Mouse (Mus musculus) adipocyte (in vitro differentiated cells): ENCODE results near the gene Shank2.
A peak's percentile ranks its signal among the peaks of the same experiment; 100 is the strongest.

Experiments
- DNase-seq: peaks from one replicate; pipeline ENCODE4 v3.0.0-alpha.2; 2016; ENCODE audit warnings: low spot score

The Shank2 gene

DNA sequence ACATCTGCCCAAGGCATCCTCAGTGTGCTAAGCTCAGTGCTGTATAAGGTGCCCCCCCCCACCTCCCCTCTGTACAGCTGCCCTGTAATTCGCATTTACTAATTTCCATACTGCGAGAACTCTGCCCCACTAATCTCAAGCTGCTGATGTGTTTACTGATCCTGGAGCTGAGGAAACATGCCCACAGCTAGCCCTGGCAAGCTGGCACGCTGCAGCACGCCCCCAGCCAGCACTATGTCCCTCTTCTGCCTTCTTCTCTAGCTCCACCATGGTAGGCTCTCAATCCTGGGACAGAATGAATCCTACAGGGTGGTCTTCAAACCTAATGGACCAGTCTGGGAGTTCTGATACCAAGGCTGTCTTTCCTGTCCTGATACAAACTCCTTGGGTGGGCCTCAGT, 267.1 kb downstream of the Shank2 start:
- no peak for DNase-seq

DNA sequence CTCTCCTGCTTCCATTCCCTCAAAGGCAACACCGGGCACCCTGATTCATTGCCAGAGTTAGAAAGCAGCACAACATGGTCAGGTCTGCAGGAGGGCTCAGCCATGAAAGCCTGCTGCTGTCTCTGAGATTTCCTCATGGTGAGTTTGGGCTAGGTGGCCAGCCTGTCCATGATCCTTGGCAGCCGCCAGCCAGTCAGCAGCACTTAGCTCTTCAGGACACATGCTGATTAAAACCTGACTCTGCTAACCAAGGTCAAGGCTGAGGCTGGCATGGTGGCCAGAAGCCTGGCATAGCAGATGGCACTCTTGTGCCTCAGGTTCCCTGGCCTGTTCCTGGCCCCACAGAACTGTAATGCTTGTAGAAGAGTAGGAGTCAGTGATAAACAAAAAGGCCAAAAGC, 269.3 kb downstream of the Shank2 start:
- no peak for DNase-seq

DNA sequence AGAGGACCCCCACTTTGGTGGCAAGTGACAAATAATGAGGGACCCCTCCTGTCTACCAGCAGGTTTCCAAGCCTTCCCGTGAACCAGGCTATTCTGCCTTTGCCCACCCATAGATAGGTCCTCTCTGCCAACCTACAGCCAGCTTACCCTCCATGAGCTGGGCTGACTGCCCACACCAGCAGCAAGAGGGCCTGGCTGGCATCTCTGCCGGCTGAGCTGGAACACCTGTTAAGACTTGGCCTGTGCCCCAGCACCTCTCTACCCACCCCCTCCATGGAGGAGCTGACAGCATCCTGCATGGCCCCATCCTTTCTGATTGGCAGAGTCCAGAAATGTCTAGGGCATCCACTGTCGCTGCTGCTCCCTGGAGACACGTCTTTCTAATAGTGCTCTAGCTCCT, 277.0 kb downstream of the Shank2 start:
- no peak for DNase-seq

DNA sequence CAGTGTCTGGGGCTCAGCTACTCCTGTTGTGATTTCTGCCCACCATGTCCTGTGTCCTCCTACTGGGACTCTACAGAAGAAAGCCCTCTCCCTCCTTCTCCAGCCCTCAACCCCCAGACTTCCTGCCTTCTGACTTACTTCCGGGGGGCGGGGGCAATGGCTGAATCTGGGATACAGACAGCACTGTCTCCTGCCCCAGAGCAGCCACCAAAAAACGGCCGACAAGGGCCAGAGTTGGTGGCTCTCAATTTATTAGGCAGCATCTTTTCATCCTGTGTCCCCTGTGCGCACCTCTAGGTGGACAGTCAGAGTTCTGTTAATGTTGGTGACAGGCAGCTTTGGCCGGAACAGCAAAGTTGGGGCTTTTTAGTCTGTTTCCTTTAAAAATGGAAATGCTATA, 282.0 kb downstream of the Shank2 start:
- DNase-seq: no peak

DNA sequence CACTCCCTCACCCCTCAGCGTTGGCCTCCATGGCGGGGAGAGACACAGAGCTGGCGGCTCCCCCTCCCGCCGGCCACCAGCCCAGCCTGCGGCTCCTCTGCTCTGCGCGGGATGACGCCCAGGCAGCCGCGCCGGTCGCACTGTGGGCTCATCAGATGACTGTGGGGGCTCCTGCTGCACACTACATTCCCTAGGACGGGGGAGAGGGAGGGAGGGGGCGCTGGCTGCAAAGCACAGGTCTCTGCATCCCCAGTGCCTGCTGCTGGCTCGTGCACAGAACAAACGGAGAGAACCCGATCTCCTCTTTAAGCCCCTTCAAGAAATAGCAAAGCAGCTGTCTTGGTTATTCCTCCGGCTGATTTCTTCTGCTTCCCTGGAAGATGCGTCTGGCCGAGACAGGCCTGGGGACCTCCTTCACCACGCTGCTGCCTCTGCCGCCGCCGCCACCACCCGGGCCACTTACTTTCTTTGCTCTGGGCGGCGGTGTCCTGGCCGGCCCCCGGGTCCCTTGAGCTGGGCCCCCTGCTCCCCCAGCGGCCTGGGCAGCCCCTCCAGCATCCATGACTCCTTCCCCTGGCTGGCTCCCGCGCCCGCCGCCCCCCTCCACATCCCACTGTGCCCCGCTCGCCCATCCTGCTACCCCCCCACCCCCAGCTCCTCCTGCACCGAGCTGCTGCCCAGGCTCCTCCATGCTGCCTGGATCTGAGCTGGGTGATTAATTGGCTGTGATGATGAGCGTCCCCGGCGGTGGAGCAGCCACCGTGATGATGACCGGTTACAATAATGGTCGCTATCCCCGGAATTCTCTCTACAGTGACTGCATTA, 282.7 kb downstream of the Shank2 start:
- DNase-seq: no peak

DNA sequence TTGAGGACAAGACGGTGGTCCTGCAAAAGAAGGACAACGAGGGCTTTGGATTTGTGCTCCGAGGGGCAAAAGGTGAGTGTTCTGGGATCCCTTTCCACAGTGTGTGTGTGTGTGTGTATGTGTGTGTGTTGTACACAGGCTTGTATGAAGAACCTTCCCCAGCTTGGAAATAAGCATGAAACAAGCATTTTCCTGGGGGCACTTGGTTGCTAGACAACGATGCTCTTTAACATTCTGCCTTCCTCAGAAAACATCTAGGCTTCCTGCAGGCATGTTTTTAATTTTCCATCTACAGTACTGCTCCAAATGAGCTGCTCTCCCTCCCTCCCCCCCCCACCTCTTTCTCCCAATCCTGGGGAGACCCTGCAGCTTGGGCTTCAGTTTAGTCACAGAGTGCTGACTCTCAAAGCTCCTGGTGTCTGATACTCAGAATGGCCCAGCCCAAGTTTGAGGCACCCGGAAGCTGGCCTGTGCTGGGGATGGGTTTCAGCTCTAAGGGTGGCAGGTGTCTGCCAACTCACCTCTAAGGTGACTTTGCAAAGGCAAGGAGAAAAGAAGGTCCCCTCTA, 283.4 kb downstream of the Shank2 start:
- DNase-seq: no peak

DNA sequence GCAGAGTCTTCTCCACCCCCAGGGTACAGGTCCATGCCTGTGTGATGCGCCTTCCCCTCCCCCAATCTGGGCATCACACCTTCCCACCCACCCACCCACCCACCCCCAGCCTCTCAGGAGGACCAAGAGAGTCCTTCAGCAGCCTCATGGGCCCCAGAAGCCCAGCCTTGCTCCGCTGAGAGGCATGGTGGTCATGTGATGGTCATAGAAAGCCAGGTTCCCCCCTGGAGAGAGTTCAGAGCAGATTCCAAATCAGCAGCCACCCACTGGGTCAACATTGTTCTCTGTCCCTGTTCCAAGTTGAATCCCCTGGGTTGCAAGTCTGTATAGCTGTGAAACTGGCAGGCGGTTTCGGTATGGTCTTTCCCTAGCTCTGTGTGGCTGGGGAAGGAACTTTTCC, 284.2 kb downstream of the Shank2 start:
- DNase-seq: no peak

DNA sequence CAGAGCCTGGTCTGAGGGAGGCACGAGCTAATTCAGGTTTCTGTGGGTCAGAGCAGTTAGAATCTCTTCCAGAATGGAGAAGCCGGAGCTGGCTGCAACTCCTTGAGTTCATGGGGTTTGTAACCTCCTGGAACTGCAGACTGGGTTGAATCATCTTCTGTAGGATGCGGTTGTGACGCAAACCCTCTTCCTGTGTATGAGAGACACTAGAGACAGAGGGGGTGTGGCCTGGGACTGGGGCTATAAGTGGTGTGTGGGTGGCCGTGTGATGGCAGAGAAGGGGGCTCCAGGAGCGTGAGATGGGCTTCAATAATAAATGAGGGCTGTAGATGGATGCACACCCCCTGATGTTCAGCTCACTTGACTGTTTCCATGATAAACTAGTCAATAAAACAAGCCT, 286.3 kb downstream of the Shank2 start:
- no peak for DNase-seq

DNA sequence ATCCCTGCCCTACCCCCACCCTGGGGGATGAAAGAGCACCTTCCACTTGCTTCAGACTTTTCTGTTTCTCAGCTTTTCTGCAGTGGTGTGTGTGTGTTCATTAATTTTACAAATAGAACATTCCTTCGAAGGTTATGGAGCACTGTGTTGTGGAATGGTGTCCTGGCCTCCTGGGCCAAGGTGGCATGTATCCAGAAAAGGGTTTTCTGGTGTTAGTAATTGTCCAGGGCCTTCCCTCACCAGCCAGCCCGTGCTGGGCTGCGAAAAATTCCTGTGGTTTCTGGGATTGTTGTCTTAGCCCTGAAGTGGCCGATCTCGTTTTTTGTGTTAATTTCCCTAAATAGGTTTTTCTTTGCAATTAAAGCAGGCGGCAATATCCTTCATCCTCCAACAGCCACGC, 289.8 kb downstream of the Shank2 start:
- DNase-seq: no peak

DNA sequence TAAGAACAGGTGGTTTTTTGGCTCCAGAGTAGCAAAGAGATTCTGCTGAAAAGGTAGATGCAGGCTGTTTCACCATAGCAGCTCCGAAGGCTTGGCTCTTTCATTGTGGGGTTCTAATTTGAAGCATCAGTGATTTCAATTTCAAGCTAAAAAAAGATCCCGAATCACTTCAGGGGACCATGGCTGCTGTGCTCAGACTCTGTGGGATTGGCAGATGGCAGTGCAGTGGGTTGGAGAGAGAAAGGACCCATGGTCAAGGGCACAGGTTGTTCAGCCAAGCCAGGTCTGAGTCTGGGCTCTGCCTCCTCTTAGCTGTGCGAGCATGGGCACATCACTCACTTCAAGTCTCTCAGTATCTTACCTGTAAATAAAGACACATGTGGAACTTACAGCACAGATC, 291.9 kb downstream of the Shank2 start:
- no peak for DNase-seq

DNA sequence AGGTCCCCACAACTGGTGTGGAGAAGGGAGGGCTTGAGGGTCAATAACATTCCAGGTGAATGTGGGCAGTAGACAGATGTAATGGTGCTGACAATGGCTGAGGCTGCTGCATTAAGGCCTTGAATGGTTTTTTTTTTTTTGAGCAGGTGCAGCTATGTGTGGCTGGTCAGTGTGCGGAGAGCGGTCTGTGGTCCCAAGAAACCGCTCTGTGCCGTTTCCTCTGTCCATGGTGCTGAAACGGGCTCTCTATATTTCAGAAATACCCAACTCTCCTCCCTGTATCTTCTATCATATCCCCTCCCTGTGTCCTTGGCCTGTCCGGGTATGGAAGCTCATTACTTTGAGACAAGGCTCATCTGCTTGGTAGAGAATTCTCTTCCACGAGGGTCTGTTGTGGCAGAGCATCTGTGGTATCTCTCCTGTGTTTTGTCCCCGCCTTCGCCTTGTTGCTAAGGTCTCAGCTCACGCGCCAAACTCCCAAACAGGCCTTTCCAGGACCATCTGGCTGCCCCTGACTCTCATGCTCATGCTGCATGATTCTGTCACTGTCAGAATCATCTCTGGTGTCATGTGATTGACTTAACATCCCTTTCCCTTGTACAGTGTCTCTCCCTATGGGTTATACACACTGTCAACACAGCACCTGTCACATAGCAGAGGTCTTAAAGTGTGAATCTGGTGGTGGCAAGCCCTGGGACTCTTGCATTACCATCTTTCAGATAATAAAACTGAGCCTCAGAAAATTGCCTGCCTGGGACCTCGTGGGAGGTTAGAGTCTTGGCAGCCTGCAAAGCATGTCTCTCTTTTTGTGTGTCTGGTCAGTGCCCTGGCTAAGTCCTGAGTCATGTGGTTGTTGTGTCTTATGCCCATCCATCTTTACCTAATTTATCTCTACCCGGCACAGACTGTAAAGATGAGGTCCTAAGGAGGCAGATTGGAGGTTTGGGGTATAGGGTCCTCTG, 292.8 kb downstream of the Shank2 start:
- DNase-seq: peak; percentile 8

DNA sequence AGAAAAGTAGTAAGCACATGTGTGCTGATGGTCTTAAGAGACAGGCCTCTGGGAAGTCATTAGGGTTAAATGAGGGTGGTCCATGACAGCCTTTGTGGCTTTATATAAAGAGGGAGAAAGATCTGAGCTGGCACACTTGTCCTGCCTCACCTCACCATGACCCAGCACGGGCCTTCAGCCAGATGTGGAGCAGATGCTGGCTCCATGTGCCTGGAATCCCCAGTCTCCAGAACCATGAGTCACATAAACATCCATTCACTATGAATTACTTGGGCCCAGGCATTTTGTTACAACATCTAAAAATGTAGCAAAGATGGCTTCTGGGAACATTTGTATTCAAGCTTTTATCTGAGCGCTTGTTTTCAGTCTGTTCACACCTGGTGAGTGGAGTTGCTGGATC, 297.6 kb downstream of the Shank2 start:
- peak; percentile 33 for DNase-seq

DNA sequence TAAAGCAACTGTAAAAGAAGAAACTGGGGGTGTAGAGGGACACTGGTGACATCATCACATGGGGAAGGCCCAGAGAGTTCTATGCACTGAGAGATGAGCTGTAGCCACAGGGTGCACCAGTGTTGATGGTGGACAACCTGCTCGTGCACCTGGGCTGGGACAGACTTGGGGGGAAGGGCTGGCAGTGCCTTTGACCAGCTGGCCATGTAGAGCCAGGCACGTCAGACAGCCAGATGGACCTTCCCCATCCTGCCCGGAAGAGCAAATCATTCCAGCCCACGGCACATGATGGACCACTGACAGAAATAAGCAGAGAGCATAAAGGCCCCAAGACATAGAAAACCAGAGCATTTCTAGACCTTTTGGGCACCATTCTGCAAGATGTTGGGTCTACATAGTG, 299.9 kb downstream of the Shank2 start:
- no peak for DNase-seq

DNA sequence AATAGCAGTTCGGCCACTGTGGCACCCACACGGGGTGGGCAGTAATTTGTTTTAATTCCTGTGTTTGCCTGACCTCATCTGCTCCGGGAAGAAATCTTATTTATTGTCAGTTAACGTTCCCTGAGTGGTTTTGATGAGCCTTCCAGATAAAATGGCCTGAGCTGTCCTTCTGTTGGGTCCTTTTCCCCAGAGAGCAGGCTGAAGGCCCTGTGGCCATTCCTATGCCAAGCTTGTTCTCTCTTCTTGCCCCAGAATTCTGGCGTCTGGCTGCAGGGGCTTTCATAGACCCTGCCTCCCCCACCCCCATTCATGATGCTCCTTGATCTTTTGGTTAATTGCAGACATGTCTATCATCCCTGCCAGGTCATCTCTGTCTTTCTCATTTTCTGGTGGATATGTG, 300.8 kb downstream of the Shank2 start:
- DNase-seq: no peak

DNA sequence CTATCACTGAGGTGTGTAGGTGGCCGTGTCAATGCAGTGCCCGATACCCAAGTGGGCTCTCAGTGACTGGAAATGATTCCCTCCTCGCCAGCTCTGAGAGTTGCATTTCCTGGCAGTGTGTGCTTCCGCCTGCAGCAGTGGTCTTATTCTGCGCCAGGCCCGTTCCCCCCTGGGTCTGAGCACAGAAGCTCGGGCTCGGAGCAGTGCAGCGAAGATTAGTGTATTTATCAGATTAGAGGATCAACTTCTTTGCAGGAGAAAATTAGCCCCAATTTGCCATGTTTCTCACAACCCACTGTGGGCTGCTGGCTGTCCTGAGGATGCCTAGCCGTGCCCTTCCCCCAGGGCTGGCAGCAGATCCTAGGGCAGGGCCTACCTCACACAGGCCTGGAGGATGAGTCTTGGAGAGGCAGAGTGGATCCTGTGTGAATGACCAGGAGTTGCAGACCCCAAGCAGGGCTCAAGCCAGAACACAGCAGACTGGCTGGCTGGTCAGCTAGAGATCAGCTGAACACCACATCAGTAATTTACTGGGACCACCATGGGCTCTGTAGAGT, 306.2 kb downstream of the Shank2 start:
- DNase-seq: no peak

DNA sequence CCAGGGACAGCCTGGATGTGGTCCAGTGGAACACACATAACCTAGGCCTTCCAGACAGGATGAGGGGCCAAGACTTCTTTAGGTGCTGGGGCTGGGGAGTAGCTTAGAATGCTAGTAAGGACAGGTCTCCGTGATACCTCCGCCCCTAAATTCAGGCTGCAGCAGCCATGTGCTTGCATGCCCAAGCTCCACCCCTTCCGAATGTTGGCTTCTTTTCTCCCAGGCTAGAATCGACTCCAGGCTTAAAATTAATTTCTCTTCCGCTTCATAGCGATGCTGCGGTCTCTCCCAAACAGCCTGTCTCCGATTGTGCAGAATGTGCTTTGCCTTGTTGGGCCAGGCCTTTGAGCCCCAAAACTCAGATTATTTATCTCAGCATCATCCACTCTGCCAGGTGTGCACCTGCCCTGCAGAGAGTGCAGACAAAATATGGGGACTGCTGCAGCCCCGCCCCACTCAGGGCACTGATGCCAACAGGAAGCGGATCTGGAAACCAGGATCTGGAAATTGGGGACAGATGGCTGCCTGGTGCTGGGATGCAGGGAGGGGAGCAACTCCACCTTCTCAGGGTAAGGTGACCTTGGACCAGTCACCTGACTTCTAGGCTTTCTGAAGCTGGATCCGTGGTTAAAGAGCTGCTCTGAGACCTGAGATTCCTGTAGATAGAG, 312.8 kb downstream of the Shank2 start:
- DNase-seq: no peak

DNA sequence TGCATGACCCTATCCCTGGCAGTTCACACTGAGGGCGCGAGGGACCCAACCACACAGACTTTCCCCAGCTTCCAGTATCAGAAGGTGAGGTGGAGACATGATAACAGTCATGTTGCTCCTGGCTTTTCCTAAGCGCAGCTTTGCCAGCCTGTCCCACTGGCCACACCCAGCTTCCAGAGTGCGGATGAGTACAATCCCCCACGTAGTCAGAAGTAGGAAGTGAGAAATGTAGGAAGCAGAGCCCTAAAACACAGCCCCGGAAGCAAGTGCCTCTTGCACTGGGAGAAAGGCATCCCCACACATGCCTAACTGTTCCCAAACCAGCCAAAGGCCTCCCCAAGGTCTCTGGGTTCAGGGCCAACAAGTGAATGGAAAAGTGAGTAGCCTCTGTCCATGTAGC, 314.5 kb downstream of the Shank2 start:
- DNase-seq: no peak

DNA sequence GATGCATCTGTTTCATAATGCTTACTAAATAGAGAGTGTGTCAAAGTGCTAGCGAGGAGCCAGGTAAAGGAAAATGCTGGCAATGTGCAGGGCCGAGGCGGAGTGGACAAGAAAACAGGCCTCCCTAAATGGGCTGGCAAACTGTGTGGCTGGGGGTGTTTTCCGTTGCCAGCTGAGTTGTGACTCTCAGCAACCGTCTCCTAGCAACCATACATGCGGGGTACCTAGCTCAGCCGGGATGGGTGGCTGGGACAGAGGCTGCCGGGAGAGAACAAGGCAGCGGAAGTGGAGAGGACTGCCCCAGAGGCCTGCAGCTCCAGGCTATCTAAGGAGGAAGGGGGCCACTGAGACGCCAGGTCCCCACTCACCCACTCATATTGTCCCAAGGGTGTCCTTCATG, 315.1 kb downstream of the Shank2 start:
- DNase-seq: no peak

DNA sequence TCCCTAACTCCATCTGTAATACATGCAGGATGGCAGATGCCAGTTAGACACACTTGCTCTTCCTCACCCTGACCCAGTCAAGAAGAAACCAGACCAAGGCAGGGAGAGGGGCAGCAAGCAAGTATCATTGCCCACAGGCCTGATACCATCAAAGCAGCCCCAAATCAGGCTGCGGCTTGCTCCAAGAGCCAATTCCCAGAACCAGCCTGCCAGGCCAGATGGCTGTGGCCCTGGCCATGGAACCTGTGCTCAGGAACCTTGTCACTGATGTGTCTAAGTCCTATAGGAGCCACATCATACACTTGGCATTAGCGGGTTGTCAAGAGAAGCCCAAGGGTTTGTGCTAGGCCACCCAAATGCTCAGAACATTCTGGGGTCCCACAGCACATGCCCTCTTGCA, 322.3 kb downstream of the Shank2 start:
- no peak for DNase-seq

DNA sequence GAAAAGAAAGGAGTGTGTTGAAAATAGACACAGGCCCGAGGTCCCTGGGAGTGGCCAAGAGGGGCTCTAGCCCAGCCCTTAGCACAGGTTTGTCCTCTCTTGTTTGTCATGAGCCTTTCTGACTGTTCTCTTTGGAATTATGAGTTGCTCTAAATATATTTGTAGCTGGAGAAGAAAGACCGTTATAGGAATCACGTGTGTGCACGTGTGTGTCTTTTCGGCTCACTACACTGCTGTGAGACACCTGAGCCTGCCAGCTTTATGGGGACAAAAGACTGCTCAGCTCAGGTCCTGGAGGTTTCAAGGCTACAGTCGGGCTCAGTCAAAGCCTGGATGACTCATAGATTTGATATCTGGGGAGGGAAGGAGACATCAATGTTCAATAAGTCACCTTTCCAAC, 323.1 kb downstream of the Shank2 start:
- no peak for DNase-seq

DNA sequence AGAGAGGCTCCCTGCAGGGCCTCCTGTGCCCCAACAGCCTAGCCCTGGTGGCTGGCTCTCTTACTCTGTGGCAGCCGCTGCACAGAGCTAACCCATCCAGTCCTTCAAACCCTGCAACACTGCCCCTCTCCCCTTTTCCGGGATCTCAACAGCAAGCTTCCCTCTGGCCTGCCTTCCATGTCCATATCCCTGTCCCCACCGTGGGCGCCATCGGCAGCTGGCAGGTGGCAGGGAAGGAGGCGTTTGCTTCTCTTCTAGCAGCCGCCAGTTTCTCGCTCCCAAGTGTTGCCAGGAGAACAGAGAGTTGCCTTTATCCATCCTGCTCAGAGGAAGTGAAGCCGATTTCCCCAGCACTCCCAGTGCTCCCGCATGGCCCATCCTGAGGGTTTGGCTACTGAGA, 323.9 kb downstream of the Shank2 start:
- no peak for DNase-seq

DNA sequence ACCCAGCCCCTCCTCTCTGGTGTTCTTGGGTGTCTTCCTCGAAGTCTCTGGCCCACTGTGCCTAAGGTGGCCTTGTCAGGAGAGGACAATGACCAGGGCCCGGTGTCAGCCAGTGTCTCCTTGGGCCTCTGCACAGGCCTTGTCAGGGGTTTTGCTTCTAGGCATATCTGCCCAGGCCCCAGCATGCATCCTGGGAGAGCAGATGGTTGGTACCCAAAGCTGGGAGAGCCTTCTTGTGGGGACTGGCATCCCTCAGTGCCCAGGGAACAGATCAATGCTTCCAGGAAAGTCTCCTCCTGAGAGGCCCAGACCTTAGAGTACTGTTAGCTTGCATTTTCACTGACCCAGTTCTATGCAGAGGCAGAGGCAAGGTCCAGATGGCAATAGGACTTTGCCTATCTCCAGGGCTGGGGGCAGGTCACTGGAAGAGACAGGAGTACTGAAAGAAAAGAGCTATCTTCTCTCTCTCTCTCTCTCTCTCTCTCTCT, 327.7 kb downstream of the Shank2 start:
- DNase-seq: no peak
